Mouse (Mus musculus): ENCODE data around the gene Pdik1l.

DNA sequence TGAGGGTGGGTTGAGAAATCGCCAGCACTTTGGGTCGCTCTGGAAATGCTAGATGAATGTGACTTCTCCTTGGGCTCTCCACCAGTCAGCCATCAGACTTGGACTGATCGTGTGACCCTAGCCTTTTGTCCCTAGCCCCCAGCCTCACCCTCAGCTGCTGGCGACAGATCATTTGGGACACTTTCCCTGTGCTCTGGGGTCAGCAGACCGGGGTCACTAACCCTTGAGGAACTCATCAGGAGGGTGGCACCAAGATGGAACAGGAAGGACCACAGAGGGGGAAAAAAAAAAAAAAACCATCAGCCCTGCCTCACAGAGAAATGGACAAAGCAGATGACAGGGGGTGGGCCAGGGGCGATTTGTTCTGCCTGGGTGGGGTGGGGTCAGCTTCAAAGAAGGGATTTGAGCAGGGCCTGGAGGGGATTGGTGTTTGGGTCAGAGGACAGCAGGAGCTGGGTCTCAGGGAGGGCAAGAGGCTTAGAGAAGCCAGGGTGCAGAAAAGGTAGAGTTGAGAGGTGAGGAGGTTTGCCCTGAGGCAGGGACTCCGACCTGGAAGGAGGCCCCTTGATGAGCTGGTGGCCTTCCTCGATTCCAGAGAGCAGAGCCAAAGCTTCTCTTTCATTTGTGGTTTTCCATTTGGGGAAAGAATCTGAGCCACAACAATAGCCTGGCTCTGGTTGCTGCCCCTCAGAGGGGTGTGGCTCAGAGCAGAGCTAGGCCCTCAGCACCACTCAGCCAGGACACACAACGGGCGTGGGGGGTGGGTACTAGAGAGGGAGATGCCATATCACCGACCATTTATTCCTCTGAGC, 30.3 kb downstream of the Pdik1l start:
- no peak for TF ChIP-seq MAFK (IDR thresholded peaks at IDR 0.05; ENCODE audit: insufficient read depth, low read depth, low read length)
- TF ChIP-seq HCFC1 (IDR thresholded peaks at IDR 0.05; ENCODE audit: borderline replicate concordance, insufficient read depth, low read length): no peak
- TF ChIP-seq ZNF384 (IDR thresholded peaks at IDR 0.05; ENCODE audit: low read depth, low read length): no peak
